Comparison of ENCODE assay signal across 16 mouse cellular contexts in the genomic region with DNA sequence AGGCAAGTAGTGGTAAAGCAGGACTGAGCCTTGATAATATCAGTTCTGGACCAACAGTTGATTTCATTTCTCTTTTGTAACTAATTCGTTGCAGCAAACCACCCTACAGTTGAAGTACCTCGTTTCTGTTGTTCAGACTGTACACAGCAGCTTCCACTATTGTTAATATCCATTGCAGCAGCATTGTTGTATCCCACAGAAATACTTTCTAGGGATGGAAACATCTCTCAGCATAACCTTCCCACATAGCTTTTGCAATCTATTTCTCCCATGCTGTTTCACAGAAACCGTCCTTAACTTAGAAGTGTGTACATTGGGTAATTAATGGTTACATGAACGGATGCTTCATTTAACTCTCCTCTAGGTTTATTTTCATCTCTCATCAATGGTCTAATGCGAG.
DNase-seq lines count a peak whose midpoint lies in the region.
"Had no signal": no experiment of that assay in that cellular context is flagged by ENCODE, and none has a peak within 500 bp of the region (broad histone marks: within the 10 kb centered on the region; RNA-seq: fewer than 3 reads in every experiment).

No protein-coding gene starts in this region.

- peak; percentile 97 for DNase-seq in 3T3-L1 (ENCODE audit: low read depth, low spot score)
- DNase-seq in adipocyte (ENCODE audit: low spot score), result peak; percentile 97
- no peak for DNase-seq in thymus, postnatal 4 days
- DNase-seq in kidney, adult 8-10 months, result no peak
- DNase-seq: adrenal gland, adult 2 months; adrenal gland, adult 8-10 months; adrenal gland, postnatal 10 days; adrenal gland, postnatal 14 days; adrenal gland, postnatal 25 days; adrenal gland, postnatal 36 days; B cell, adult 2 months; cerebellum, adult 11 months; cerebellum, adult 11-12 months; cerebellum, adult 18-20 months; cerebellum, adult 2 months; cerebellum, adult 8-10 months had no signal

Comparison
In these comparisons a context has a peak if more than half of its experiments do, and no peak if none do; other contexts are left out.
1. DNase-seq: peak in 3T3-L1 (single experiment) and adipocyte (single experiment); none in thymus, postnatal 4 days (single experiment) and kidney, adult 8-10 months (0 of 2).